Mouse (Mus musculus): ENCODE measurements around the gene Clec1b. TPM values are rescaled to one million over a fixed set of nuclear protein-coding genes. Genes with fewer than 3 reads are reported as not detected.

The Clec1b gene
- polyA plus RNA-seq, 1 experiment from 2014 or later, result 2.0 TPM

DNA sequence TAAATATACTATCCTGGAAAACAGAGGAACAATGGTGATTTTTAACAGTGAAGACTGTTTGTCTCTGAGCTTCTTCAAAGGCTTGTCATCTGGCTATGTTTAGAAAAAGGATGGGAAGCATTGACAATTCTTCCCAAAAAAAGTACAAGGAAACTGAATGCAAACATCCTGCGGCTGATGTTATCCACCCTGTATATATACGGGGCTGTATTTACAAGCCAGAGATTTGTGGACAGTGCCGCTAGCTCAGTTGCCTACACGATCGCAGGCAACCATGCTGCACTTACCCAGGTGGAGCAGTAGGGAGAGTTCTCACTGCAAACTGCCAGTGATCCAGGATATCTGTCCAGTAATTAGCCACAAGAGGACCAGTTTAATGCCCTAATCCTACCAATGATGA is 28.1 kb downstream of the Clec1b start:
- no peaks in the 10 kb centered on the region for H3K9me3 ChIP-seq (replicated peaks; ENCODE audit: control insufficient read depth, low read length)
- no peak for DNase-seq (ENCODE audit: low spot score)
- no peaks in the 10 kb centered on the region for H3K27me3 ChIP-seq (replicated peaks; ENCODE audit: control insufficient read depth, insufficient read depth, low read length)
- no peak overlapping the region for H3K27ac ChIP-seq (ENCODE audit: low read depth, low read length)
- H3K9ac ChIP-seq (ENCODE audit: low read length), result no peak overlapping the region
- no peaks in the 10 kb centered on the region for H3K36me3 ChIP-seq (ENCODE audit: control insufficient read depth, insufficient read depth, low read length)
- 76% methylated on average over 5 of the region's 5 CpGs for WGBS
- H3K4me2 ChIP-seq (ENCODE audit: low read length), result no peak overlapping the region
- H3K4me1 ChIP-seq (ENCODE audit: control insufficient read depth, insufficient read depth, low read length), result no peaks in the 10 kb centered on the region
- ATAC-seq, result no peak
- no peak overlapping the region for H3K4me3 ChIP-seq (ENCODE audit: low read depth, low read length)

DNA sequence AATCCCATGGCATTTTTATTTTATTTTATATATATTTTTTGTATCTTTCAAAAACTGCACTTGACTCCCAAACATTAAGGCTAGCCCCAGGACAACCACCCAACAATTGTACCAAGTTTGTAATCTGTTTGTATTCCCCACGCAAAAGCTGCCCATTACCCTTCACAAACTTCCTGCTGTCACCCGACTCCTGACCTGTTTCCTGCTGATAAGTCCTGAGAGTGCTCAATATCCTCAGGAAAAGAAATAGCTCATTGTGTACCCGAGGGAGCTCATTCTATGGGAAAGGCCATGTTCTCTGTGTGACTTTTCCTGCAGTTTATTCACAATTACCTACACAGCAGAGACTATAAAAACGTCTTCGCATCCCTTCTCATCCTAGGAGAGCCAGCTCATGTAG is 28.7 kb downstream of the Clec1b start:
- Histone ChIP-seq H3K9ac (ENCODE audit: low read length) (no peak overlapping the region), H3K4me2 (ENCODE audit: low read length) (no peak overlapping the region), H3K36me3 (ENCODE audit: control insufficient read depth, insufficient read depth, low read length) (no peaks in the 10 kb centered on the region), H3K9me3 (replicated peaks; ENCODE audit: control insufficient read depth, low read length) (no peaks in the 10 kb centered on the region), H3K27me3 (replicated peaks; ENCODE audit: control insufficient read depth, insufficient read depth, low read length) (no peaks in the 10 kb centered on the region), H3K4me1 (ENCODE audit: control insufficient read depth, insufficient read depth, low read length) (no peaks in the 10 kb centered on the region), H3K27ac (ENCODE audit: low read depth, low read length) (no peak overlapping the region), H3K4me3 (ENCODE audit: low read depth, low read length) (no peak overlapping the region)
- no peak for ATAC-seq
- DNase-seq (ENCODE audit: low spot score), result no peak
- WGBS, result 32% methylated on average over 5 of the region's 5 CpGs

DNA sequence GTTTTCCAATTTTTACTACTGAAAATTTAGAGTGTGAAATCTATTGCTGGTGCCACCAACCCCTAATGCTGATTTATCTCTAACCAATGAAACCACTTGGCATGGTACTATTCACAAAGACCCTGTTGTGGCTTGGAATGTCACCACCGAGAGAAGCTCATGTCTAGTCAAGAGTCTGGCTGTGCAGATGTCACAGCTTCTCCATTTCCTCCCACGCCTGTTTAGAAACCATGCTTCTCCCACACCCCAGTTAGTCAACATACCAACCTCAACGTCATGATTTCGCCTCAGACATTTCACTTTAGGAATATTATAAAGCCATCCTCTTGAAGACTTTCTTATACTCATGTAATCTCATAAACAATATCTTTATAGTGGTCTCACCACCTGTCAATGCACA is 30.2 kb downstream of the Clec1b start:
- H3K4me3 ChIP-seq (ENCODE audit: low read depth, low read length), result no peak overlapping the region
- WGBS, result 92% methylated on average over 4 of the region's 4 CpGs
- no peaks in the 10 kb centered on the region for H3K36me3 ChIP-seq (ENCODE audit: control insufficient read depth, insufficient read depth, low read length)
- DNase-seq (ENCODE audit: low spot score), result no peak
- H3K9me3 ChIP-seq (replicated peaks; ENCODE audit: control insufficient read depth, low read length), result no peaks in the 10 kb centered on the region
- no peak overlapping the region for H3K27ac ChIP-seq (ENCODE audit: low read depth, low read length)
- H3K4me1 ChIP-seq (ENCODE audit: control insufficient read depth, insufficient read depth, low read length), result no peaks in the 10 kb centered on the region
- no peak overlapping the region for H3K4me2 ChIP-seq (ENCODE audit: low read length)
- no peaks in the 10 kb centered on the region for H3K27me3 ChIP-seq (replicated peaks; ENCODE audit: control insufficient read depth, insufficient read depth, low read length)
- no peak overlapping the region for H3K9ac ChIP-seq (ENCODE audit: low read length)
- ATAC-seq, result no peak

DNA sequence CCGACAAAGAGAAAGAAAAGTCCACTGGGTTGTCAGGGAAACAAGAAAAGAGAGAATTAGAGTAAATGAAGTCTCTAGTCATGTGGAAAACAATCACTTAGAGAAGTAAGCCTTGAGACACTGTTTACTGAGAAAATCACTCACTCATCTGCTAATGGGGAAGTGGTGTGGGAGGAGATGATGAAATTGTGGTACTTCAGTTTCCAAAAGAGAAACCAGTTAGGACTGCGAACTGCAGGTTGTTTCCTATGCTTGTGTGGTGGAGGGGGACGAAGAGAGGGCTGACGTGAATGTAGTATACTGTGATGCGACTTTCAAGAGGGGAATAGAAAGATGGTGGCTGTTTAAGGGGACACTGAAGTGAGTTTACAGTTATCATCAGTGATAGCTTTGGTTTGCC is 37.1 kb downstream of the Clec1b start:
- Histone ChIP-seq H3K27ac (ENCODE audit: low read depth, low read length) (no peak overlapping the region), H3K27me3 (replicated peaks; ENCODE audit: control insufficient read depth, insufficient read depth, low read length) (no peaks in the 10 kb centered on the region), H3K4me2 (ENCODE audit: low read length) (no peak overlapping the region), H3K9me3 (replicated peaks; ENCODE audit: control insufficient read depth, low read length) (no peaks in the 10 kb centered on the region), H3K4me1 (ENCODE audit: control insufficient read depth, insufficient read depth, low read length) (no peaks in the 10 kb centered on the region), H3K36me3 (ENCODE audit: control insufficient read depth, insufficient read depth, low read length) (no peaks in the 10 kb centered on the region), H3K9ac (ENCODE audit: low read length) (no peak overlapping the region), H3K4me3 (ENCODE audit: low read depth, low read length) (no peak overlapping the region)
- ATAC-seq (no peak), DNase-seq (ENCODE audit: low spot score) (no peak)
- WGBS, result 37% methylated on average over 5 of the region's 5 CpGs

DNA sequence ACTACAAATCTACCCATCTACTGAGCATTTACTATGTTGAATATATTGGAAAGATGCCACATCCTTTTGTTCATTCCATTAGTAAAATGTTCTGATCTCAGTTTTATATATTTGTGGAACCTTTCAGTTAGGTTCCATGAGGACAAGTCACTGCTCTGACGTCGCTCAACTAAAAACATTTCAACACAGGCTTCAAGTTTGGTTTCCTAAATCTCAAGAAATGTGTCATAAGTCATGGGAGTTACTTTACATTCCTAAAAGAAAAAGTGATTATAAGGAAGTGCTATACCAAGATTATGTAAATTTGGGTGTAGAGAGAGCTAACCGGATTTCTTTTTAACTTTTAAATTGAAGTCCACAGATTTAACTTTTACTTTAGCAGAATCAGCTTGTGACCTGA is 38.9 kb downstream of the Clec1b start:
- ATAC-seq (no peak), DNase-seq (ENCODE audit: low spot score) (no peak)
- Histone ChIP-seq H3K9me3 (replicated peaks; ENCODE audit: control insufficient read depth, low read length) (no peaks in the 10 kb centered on the region), H3K36me3 (ENCODE audit: control insufficient read depth, insufficient read depth, low read length) (no peaks in the 10 kb centered on the region), H3K4me3 (ENCODE audit: low read depth, low read length) (no peak overlapping the region), H3K27me3 (replicated peaks; ENCODE audit: control insufficient read depth, insufficient read depth, low read length) (no peaks in the 10 kb centered on the region), H3K4me2 (ENCODE audit: low read length) (no peak overlapping the region), H3K27ac (ENCODE audit: low read depth, low read length) (no peak overlapping the region), H3K4me1 (ENCODE audit: control insufficient read depth, insufficient read depth, low read length) (no peaks in the 10 kb centered on the region), H3K9ac (ENCODE audit: low read length) (no peak overlapping the region)
- 86% methylated on average over 3 of the region's 3 CpGs for WGBS

DNA sequence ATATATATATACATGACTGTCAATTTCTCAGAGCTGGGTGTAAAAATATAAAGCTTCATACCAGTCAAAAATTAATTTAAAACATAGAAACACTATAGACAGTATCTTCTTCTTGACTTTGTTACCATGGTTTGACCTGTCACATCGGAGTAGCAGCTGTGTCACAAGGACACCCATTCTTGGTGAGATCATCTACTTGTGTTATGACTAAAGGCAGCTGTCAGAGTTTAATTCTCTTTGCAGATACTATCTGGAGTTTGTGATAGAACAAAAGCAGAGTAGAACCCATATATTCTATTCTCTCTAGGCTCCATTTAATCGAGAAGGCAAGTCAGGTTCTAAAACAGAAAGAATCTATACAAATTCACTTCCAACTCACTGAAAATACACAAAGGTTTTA is 40.9 kb downstream of the Clec1b start:
- 89% methylated on average over 2 of the region's 2 CpGs for WGBS
- H3K27ac ChIP-seq (ENCODE audit: low read depth, low read length), result no peak overlapping the region
- H3K4me2 ChIP-seq (ENCODE audit: low read length), result no peak overlapping the region
- ATAC-seq (no peak), DNase-seq (ENCODE audit: low spot score) (no peak)
- H3K9me3 ChIP-seq (replicated peaks; ENCODE audit: control insufficient read depth, low read length), result no peaks in the 10 kb centered on the region
- H3K36me3 ChIP-seq (ENCODE audit: control insufficient read depth, insufficient read depth, low read length), result no peaks in the 10 kb centered on the region
- H3K9ac ChIP-seq (ENCODE audit: low read length), result no peak overlapping the region
- no peaks in the 10 kb centered on the region for H3K27me3 ChIP-seq (replicated peaks; ENCODE audit: control insufficient read depth, insufficient read depth, low read length)
- H3K4me1 ChIP-seq (ENCODE audit: control insufficient read depth, insufficient read depth, low read length), result no peaks in the 10 kb centered on the region
- H3K4me3 ChIP-seq (ENCODE audit: low read depth, low read length), result no peak overlapping the region

DNA sequence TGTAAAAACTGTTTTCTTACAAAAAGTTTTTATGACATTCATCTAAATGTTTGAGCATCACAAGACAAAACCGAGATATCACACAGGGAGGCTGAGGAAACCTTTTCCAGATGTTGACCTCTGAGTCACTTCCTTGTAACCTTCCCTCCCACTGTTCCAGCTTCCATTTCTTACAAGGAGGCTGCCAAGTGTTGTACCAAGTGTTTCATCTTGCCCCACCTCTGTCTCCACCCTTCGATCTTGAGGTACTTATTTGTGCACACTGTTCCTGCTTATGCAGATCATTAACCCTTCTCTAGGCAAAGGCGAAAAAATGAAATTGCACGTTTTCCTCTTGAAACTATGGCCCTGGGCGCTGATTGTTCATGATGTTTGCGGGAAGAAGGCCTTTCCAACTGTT is 52.6 kb downstream of the Clec1b start:
- Histone ChIP-seq H3K4me2 (ENCODE audit: low read length) (no peak overlapping the region), H3K9me3 (replicated peaks; ENCODE audit: control insufficient read depth, low read length) (no peaks in the 10 kb centered on the region)

DNA sequence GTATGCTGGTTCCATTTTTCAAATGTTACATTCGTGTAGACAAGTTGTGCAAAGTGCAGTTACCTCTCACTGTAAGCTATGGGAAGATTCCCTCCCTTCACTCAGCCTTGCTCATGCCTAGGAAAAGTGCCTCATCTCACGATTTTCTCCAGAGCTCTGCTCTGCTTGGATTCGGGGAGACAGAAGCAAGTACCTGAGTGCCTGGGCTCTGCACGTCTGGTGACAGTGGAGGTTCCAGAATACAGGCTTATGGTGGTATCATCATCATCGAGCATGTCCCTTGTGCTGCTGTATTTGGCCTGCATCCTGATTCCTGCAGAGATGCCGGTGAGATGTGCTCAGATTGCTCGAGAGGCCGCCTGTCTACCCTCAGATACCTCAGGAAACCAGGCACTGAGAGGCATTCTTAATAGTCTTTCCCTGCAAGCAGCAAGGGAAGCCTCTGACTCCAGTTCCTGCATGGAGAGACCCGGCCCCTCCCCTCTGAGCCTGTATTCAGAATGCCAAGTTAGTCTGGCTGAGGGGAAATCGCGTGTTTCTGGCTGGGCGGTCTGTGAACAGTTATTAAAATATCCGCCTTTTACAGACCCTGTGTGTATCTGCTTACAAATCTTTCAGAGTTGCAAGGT is 54.4 kb downstream of the Clec1b start, which contains the start of gene Clec1a:
Gene Clec1a, minus strand, starts transcription at position 590 of the 629 bp plus-strand sequence.
- Histone ChIP-seq H3K36me3 (ENCODE audit: control insufficient read depth, insufficient read depth, low read length) (no peaks in the 10 kb centered on the region), H3K27ac (ENCODE audit: low read depth, low read length) (no peak within 1 kb of the TSS), H3K4me2 (ENCODE audit: low read length) (no peak within 1 kb of the TSS), H3K9me3 (replicated peaks; ENCODE audit: control insufficient read depth, low read length) (no peaks in the 10 kb centered on the region), H3K4me3 (ENCODE audit: low read depth, low read length) (no peak within 1 kb of the TSS), H3K27me3 (replicated peaks; ENCODE audit: control insufficient read depth, insufficient read depth, low read length) (no peaks in the 10 kb centered on the region), H3K4me1 (ENCODE audit: control insufficient read depth, insufficient read depth, low read length) (no peaks in the 10 kb centered on the region), H3K9ac (ENCODE audit: low read length) (no peak within 1 kb of the TSS)
- WGBS, result 61% methylated on average over 13 of the region's 13 CpGs
- no peak for ATAC-seq
- DNase-seq (ENCODE audit: low spot score), result peak; percentile 17

More for the DNA sequence above, 52.6 kb downstream of the Clec1b start:
- Histone ChIP-seq H3K4me3 (ENCODE audit: low read depth, low read length) (no peak overlapping the region), H3K27me3 (replicated peaks; ENCODE audit: control insufficient read depth, insufficient read depth, low read length) (no peaks in the 10 kb centered on the region), H3K27ac (ENCODE audit: low read depth, low read length) (no peak overlapping the region), H3K4me1 (ENCODE audit: control insufficient read depth, insufficient read depth, low read length) (no peaks in the 10 kb centered on the region), H3K36me3 (ENCODE audit: control insufficient read depth, insufficient read depth, low read length) (no peaks in the 10 kb centered on the region), H3K9ac (ENCODE audit: low read length) (no peak overlapping the region)
- ATAC-seq (no peak), DNase-seq (ENCODE audit: low spot score) (no peak)
- 82% methylated on average over 6 of the region's 6 CpGs for WGBS

All from forebrain, embryonic 14.5 days (tissue).